Mouse (Mus musculus) layer of hippocampus, adult 9-11 months (tissue): ENCODE measurements around the gene Tenm2.

Experiments
- DNase-seq: peaks from one replicate; pipeline ENCODE4 v3.0.0; 2022

Tenm2 gene

DNA sequence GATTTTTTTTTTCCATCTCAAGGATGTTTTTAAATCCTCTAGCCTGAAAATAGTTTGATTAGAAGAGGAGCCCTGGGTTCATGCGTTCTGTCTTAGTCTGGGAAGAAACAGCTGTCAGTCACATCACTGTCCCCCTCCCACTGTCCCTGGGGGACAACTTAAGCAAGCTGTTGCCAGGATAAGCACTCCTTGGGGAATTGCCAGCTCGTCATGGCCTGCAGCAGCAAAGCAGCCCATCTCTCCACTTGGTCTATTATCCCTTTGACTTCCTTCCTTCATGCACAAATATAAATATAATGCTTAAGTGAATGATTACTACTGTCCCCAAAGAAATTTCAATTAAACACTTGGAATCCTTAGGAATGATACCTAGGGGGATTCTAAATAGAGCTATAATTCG, 344.7 kb downstream of the Tenm2 start:
- DNase-seq: no peak

DNA sequence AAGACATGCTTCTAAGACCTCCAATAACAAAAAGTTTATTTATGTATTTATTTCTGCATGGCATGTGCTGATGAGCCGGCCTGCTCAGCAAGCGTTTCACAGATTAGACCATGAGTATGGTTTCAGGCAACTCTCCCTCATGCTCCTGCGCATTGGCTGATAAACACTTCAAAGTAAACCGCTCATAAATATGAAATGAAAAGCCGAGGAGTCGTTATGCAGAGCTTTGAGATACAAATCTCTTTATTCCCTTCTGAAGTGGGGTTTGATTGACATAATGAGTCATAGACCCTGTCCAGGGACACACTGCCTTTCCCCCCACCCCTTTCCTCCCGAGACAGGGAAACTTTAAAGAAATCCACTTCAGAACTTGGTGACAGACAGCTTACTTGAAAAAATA, 348.3 kb downstream of the Tenm2 start:
- no peak for DNase-seq

DNA sequence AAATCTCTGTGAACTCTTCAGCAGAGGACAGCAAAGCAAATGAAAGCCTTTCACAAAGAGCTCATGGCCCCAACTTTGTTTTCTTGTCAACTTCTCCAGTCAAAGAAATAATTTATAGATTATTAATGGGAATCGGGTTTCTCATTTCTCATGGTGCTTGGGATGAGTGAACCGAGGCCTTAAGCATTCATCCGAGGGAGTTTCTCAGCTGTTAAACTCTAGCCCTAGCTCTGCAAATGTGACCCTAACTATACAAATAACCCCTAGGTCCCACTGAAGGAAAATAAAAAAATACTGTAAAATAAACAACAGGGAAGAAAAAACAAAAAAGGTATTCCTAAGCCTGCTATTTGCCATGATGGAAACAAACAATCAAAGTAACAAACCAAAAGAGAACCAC, 349.6 kb downstream of the Tenm2 start:
- DNase-seq: no peak

DNA sequence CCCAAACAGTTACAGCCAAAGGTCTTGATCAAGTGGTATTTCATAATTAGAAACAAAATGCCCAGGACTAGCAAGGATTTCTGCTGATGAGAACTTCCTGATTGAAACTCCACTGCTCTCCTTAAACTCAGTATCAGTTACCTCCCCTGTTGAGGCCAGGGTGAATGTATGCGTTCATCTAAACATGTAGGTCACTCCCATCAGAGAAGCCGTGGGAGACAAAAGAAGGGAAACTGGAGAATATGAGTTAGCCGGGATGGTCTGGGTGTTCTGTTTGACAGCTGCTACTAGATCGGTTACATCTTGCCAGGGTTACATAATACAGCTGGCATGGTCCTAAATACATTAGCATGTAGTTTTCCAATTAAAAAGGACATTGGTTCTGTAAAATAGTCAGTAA, 362.8 kb downstream of the Tenm2 start:
- DNase-seq: peak; percentile 36

DNA sequence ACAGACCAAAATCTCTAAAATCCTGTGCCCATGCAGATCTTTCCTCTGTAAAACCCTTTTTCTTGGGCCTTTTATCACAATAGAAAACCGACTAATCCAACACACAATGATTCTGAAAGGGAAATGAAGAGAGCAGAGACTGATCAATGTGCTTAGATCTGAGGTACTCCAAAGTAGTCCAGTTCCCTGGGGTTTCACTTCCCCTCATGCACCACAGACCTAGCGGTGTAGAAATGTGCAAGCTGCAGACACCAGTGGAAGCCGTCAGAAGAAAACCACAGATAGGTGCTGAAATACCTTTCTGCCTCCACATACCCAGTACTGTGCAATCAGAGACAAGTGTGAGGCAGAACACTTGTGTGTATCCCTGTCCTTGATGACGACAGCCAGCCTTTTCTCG, 365.2 kb downstream of the Tenm2 start:
- DNase-seq: no peak

DNA sequence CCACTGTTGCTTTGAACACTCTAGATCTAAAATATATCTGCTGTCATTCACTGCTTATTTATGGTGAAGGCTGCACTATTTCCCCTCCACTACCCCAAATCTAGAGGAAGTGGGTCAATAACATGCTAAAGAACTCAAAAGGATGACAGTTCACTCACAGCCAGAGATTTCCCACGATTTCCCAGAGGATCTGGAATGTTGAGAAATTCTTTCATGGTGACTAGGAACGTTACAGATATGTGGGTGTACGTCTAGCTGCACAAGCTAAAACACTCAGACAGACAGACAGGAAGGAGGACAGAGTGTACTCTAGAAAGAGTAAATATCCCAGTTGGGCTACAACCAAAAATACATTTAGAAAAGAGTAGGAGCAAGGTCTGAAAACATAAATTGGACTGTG, 384.1 kb downstream of the Tenm2 start:
- no peak for DNase-seq

DNA sequence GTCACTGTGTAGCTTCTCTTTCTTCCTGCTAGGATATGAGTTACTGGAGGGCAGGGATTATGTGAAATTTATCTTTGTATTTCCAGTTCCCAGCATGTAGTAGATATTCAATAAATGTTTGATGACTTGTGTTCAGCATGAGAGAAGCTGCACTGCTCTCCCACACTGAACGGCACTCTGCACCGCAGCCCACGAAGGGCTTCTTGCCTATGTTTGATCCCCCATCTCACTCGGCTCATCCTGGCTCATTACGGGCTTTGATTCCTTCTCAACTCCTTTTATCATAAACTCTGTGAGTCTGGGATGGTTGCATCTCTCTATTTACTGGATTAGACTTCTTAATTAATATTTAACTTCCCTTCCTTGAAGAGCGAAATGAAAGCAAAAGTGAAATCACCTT, 388.3 kb downstream of the Tenm2 start:
- DNase-seq: no peak

DNA sequence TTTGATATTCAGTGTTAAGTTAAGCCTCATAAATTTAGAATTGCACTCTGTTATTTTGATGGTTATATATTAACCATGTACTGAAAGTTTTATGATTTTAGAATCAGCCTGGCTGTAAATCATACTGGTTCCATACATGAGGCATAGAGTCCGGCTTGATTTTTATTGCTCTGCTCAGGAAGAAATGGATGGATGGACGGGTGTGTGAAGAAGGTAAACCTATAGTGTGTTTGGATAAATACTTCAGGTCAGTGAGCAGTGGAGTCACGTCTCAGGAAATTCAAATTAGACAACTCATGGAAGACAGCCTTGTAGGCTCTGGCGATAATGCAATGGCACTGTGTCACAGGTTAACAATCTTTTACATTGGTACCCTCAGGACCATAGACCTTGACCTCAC, 402.9 kb downstream of the Tenm2 start:
- no peak for DNase-seq

DNA sequence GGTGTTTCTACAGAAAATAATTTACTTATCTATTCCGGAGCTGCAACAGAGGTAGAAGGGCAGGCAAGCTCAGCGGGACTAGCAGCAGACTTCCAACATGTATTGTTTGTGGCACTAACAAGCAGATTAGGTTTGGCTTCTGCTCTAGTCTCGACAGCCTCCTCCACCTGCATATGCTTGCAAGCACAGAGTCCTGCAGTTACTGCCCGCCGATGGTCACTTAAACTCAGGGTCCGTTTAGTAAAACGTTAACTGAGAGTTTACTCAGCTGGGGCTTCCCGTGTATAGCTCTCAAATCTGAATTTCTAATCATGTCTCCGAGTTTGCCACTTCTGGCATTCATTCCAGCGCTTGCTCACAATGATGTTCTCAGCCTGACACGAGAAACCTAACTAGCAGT, 404.3 kb downstream of the Tenm2 start:
- no peak for DNase-seq

DNA sequence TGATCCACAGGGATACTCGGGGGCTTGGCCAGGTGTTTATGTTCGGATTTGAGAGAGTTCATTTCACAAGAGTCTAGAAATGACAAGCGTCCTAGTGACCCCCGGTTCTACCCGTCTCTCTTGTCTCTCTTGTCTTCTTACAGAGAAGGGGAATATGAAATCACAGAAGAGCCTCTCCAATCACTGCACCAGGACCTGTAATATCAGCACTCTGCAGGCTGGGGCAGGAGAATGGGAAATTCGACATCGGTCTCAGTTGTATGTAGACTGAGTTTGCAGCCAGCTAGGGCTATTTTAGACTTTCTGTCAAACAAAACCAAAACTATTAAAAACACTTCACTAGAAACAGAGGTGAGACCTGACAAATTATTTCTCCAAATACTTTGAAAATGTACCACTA, 411.1 kb downstream of the Tenm2 start:
- no peak for DNase-seq

DNA sequence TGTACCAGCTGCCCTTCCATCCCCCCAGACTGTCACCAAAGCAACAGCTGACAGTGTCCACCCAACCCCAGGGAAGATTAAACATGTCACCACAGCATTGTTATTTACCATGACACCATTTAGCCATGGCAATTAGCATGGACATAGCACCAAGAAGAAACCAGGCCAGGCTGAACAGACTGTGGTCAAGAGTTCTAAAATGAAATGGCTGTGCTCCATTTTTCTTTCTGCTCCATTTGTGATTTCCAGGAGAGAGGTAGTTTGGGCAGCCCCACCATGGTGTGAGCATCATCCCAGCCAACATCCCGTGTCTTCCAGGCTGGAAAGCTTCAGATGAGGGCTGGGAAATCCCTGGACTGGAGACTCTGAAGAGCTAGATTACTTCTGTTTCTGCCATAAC, 431.1 kb downstream of the Tenm2 start:
- DNase-seq: no peak

DNA sequence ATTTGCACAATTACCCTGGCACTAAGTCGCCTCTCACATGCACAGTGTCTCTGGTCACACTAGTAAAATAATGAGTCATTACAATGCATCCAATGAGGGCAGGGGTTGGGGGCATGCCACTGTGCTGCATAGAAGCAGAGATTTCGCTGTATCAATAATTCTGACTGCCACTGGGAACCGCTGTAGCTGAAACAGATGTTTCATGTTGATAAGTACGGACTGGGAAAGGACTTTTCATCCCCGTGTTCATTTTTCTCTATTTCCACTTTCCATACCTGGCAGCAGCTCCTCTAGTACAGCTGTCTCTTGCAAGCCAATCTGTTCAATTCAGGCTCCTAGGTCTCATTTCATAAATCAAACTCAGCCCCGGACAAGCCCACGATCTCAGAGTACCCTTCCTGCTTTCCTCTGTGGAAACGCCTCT, 433.5 kb downstream of the Tenm2 start:
- peak; percentile 18 for DNase-seq

DNA sequence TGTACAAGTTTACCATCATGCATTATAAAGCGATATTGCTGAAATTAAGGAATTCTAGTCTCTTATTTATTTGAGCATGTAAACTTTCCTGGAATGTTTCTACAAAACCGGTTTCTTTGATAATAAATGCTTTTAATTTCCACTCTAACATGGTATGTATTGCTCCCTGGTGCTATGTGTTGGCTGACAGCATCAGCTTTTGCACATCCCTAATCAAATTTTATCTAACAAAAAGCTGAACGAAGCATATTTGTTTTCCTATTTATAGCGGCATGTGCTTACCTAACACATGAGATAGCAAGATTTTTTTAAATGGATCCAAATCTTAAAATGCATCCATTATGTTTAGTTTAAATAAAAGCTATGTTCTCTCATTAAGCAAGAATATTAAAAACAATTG, 434.1 kb downstream of the Tenm2 start:
- DNase-seq: no peak

DNA sequence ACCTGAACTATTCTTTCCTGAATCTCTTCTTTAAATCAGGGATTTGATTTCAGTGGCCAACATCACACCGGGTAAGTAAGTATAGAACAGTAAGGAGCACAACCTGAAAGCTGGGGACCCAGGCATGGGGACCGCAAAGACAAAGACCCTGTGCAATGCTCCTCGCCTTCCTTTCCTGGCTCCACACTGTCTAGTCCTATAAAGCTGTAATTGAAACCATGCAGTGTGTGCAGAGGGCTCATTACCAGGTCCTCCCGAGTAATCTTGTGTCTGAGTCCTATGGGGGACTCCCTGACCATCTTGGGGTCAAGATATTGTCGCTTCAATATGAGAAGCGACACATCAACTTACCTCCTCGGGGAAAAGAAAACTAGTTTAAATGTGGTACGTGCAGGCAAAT, 436.4 kb downstream of the Tenm2 start:
- DNase-seq: no peak

DNA sequence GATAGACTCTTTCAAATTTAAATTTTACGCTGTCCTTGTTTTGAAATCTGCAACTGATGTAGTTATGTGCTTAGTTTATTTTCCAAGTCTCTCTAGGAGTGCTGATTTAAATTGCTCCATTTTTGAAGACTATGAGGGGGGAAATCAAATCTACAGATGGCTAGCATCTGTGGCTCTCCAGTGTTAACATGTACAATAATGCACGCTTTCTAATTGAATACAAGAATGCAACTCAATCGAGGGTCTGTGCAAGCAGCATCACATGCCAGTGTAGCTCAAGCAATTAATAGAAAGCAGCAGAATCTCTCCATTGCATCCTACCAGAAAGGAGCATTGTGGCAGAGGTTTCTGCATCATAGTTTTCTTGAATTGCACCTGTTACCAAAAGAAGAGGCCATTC, 477.8 kb downstream of the Tenm2 start:
- peak; percentile 13 for DNase-seq

DNA sequence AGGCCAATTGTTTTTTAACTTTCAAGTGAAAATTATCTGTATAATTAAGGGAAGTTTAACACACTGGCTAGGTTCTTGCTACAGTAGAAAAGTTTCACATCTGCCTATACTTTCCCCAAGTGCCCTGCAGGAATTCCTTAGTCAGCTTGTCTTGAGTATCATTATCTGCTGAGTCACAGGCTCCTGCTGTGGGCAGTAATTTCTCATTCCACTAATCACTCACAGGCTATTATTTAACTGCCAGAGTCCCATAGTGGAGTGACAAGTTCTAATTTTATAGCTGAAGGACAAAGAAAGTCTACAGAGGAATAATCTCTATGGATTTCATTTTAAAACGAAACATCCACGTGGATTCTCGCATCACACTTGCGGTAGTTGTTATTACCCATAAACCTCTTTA, 489.5 kb downstream of the Tenm2 start:
- no peak for DNase-seq

DNA sequence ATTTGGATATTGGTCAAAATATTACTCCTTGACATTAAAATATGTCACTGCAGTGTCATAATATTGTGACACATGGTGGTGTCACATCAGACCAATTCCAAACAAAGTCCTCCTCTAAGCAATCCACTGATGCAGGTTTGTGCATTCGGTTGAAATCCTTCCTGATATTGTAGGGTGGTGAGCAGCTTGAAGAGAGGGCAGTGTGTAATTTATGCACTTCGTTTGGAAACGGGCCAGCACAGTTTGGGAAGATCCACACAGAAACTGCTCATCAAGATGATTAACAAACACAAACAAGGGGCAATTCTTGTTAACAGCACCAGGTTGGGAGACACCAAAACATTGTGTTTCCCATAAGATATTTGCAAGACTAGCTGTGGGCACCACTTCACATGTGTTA, 508.0 kb downstream of the Tenm2 start:
- no peak for DNase-seq

DNA sequence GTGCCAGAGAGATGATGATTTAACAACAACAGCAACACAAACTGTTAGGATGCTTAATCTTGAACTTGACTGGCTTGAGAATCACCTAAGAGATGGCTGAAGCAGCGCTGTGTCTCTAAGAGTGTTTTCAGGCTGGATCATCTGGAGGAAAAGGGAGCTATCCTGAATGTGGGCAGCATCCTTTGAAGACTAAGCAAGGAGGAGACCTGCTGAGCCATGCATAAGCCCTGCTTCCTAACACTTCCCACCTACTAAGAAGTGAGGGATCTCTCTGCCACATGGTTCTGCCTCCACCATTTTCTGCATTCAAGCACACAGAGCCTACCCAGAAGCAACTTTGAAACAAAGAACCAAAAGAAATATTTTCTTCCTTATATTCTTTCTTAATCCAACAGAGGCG, 532.9 kb downstream of the Tenm2 start:
- DNase-seq: no peak

DNA sequence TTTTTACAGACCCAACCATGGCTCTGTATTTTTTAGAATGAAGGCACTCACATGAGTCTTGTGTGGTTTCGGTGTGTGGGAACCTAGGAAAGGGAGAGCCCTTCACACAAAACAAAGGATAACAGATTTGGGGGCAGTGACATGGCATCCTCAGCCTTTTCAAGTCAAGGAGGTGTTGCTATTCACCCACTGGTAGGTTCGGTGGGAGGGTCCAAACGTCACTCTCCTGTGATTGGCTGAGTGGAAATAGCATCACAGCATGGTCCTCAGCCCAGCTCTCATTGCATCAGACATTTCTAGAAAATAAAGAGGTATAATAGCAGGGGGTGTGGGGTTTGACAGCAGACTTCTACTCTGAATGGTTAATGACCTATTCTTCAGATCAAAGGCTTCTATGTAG, 534.8 kb downstream of the Tenm2 start:
- DNase-seq: no peak

DNA sequence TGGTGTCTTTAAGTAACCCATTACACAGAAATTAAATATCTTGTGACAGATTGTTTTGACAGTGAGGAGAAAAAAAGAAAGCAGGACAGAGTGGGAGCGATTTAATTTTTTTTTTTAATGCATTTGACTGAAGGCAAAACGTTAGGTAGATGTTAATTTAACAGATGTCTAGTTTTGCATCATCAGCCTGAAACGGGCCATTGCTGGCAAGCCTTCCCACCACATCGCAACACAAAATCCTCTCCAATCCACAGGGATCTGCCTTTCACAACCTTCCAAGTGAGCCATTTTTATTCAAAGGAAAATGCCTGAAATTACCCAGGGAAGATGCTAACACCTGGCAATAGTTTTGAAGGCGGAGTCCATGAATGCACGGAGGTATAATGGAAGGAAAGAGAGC, 535.6 kb downstream of the Tenm2 start:
- no peak for DNase-seq

DNA sequence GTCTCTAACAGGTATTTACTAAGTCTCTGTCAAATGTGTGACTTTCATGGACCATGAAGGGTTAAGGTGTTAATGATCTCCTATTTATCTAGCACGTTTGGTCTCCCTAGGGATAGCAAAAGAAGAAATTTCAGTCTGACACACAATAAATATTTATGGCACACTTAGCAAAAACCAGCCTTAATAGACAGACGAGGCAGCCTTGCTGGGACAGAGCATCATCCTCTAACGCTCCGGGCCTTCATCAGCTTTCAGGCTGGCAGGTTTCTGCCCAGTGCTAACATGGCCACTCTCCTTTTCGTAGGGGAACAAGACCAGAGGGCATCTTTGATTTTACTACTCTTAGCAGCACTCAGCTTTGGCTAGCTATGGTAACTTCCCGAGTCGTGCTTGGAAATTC, 537.5 kb downstream of the Tenm2 start:
- DNase-seq: no peak

DNA sequence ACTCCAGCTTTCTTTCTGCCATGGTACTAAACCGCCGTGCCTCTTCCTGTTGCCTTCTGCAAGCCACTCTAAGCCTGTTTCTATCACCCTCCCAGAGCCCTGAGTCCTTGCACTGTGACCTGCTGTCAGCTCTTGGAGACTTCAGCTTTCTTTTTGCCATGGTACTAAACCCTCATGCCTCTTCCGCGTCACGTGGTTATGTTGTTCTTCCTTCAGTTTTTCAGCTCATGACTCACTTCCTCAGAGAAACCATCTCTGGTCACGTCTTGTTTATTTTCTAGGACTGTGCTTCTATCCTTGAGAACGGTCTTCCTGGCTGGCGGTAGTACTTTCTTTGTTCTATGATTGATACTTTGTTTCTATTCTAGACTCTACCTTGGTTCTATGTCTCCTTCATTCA, 537.9 kb downstream of the Tenm2 start:
- DNase-seq: no peak

DNA sequence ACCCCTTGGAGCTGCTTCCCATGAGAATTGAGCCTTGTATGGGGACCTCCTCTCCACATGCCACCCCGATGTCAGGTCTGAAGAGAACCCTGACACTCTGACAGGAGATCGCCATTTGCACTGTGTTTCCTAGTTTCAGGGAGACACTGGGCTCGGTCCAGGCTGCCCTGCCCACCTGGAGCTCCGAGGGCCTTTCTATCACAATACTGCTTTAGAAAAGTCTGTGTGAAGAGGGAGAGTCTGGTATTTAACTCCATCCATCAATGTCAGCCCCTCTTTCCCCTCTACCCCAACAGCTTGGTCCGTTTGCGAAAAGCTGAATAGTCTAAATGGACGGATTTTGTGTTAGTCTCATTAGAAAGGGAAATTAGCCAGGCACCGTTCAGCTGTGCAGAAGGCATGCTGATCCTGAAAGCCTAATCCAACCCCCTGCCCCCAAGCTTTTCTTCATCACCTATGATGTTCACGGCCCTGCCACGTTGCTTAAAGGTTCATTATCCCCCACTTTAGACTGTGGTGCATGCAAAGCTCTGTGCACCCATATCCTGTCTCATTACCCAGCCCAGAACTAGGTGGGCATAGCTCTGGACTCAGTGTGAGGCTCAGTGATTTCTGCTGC, 538.6 kb downstream of the Tenm2 start:
- DNase-seq: no peak

DNA sequence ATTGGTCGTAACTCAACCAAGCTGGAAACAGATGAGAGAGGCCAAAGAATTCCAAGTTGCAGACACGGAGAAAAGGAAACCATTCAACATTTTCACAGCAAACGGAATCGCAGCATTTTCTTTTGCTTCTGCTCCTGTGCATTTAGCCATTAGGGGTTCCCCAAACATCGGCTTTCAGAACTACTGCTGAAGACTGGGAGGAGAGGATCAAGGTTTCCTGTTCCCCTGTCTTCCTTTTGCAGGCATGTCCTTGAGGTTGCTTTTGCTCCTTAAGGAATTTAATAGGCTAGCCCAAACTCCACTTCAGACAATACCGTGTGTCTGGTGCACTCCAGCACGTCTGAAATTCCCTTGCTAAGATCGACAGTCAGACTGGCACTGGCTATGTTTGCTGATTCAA, 541.0 kb downstream of the Tenm2 start:
- no peak for DNase-seq

DNA sequence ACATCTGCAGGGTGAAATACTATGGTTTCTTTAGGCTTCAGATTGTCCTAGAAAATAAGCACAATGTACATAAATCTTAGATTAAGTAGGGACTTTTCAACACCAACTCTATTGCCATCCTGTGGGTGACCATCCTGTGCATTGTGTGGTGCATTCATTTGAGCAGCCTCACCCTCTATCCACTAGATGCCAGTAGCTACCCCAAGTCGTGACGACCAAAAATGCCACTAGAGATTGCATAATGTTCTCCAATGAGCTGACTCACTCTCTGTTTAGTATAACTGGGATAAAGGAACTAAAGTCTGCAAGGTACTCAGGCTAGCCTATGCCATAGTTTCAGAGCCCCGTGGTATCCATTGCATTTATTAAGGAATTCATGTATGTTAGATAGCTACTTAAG, 543.1 kb downstream of the Tenm2 start:
- DNase-seq: peak; percentile 55

DNA sequence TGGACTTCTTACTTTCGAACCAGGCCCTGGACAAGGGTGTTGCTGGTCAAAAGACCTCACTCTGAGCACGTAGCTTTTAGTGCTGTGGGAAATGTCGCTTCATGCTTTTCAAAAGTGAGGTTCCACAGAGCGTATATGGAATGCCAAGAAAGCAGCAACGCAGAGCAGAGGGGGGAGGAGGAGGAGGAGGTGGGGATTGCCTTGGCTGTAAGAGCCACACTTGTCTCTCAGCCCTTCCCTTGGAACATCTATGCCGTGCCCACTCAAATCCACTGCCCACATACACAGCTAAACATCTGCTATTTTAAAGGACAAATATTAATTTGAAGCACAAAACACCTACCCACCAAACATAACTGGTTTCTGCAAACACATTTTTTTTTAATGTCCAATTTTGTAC, 544.9 kb downstream of the Tenm2 start:
- DNase-seq: peak; percentile 55
